Mouse (Mus musculus): ENCODE measurements around the gene Clic4. TPM values are rescaled to one million over a fixed set of nuclear protein-coding genes. Genes with fewer than 3 reads are reported as not detected.

Clic4 gene
- polyA plus RNA-seq, 1 experiment from 2014 or later = 114 TPM

GRCm38 (mm10) chr4:135223808-135224207 is 48.8 kb downstream of the Clic4 start:
- peaks cover 8% of the 10 kb centered on the region; the same call in 1 of the 2 replicates for H3K36me3 ChIP-seq
- H3K4me2 ChIP-seq (replicated peaks) = no peak overlapping the region
- WGBS = 74% methylated on average over 9 of the region's 9 CpGs
- no peak for ATAC-seq (replicated peaks)
- no peaks in the 10 kb centered on the region for H3K9me3 ChIP-seq
- no peak overlapping the region for H3K27ac ChIP-seq (replicated peaks)
- H3K4me3 ChIP-seq = no peak overlapping the region
- H3K9ac ChIP-seq (replicated peaks) = no peak overlapping the region
- peaks cover 7% of the 10 kb centered on the region; the same call in 1 of the 2 replicates for H3K4me1 ChIP-seq
- no peaks in the 10 kb centered on the region for H3K27me3 ChIP-seq

DNA sequence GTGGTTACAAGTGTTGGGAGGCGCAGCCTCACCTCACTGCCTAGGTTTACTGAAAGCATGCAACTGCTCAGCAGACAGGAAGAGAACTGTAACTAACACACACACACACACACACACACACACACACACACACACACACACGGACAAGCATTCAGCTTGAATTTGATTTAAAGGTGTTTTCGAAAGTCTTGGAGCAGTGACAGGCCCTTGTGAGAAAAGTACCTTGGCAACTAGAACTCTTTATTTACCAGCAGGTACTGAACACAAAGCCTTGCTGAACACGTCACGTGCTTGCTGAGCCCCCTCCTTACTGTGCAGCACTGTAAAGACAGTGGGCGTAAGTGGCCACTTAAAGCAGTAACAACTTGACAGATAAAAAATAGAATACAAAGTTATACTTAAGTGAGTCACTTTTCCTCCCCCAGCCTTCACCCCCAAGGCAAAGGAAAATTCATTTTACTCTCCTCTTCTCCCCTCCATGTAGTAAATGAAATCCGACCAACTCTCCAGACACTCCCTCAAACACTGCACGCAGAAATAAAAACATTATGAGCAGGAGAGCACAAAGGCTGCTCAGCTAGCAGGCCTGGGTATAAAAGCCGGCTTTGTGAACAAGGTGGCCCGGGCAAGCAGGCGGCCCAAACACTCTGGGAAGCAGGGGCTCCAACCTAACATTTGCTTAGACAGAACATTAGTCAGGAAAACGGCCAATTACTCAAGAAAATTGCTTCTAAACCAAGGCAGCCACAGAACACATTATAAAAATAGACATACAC is 50.8 kb downstream of the Clic4 start:
- Histone ChIP-seq H3K4me2 (replicated peaks) (no peak overlapping the region), H3K4me3 (no peak overlapping the region), H3K27me3 (no peaks in the 10 kb centered on the region), H3K27ac (replicated peaks) (no peak overlapping the region), H3K4me1 (peaks cover 7% of the 10 kb centered on the region; the same call in 1 of the 2 replicates), H3K9me3 (no peaks in the 10 kb centered on the region), H3K36me3 (peaks cover 23% of the 10 kb centered on the region), H3K9ac (replicated peaks) (no peak overlapping the region)
- ATAC-seq (replicated peaks) = no peak
- WGBS = 68% methylated on average over 12 of the region's 12 CpGs

GRCm38 (mm10) chr4:135220641-135221040 is 52.0 kb downstream of the Clic4 start:
- H3K36me3 ChIP-seq = peaks cover 33% of the 10 kb centered on the region
- no peaks in the 10 kb centered on the region for H3K9me3 ChIP-seq
- H3K4me2 ChIP-seq (replicated peaks) = no peak overlapping the region
- H3K27ac ChIP-seq (replicated peaks) = no peak overlapping the region
- no peak overlapping the region for H3K9ac ChIP-seq (replicated peaks)
- peaks cover 7% of the 10 kb centered on the region; the same call in 1 of the 2 replicates for H3K4me1 ChIP-seq
- no peak overlapping the region for H3K4me3 ChIP-seq
- 86% methylated on average over 3 of the region's 3 CpGs for WGBS
- H3K27me3 ChIP-seq = no peaks in the 10 kb centered on the region
- no peak for ATAC-seq (replicated peaks)

- Histone ChIP-seq H3K27me3 (no peaks in the 10 kb centered on the region), H3K9ac (replicated peaks) (no peak overlapping the region), H3K4me3 (no peak overlapping the region), H3K4me2 (replicated peaks) (no peak overlapping the region), H3K9me3 (no peaks in the 10 kb centered on the region), H3K27ac (replicated peaks) (no peak overlapping the region), H3K4me1 (peaks cover 7% of the 10 kb centered on the region; the same call in 1 of the 2 replicates), H3K36me3 (peaks cover 36% of the 10 kb centered on the region)
- WGBS = 56% methylated on average over 4 of the region's 4 CpGs
- ATAC-seq (replicated peaks) = peak; percentile 61; the same call in 1 of the 2 replicates
These were observed 53.0 kb downstream of the Clic4 start for GRCm38 (mm10) chr4:135219652-135220051.

- 0 out of 2 replicates have a peak, but pooled peaks cover 2% of the 10 kb centered on the region for H3K36me3 ChIP-seq
- ATAC-seq (replicated peaks) = no peak
- no peak overlapping the region for H3K27ac ChIP-seq (replicated peaks)
- peaks cover 5% of the 10 kb centered on the region for H3K4me1 ChIP-seq
- H3K27me3 ChIP-seq = peaks cover 9% of the 10 kb centered on the region
- 80% methylated on average over 2 of the region's 2 CpGs for WGBS
- H3K4me2 ChIP-seq (replicated peaks) = no peak overlapping the region
- no peak overlapping the region for H3K4me3 ChIP-seq
- H3K9ac ChIP-seq (replicated peaks) = no peak overlapping the region
- H3K9me3 ChIP-seq = no peaks in the 10 kb centered on the region
These were observed 62.8 kb downstream of the Clic4 start for GRCm38 (mm10) chr4:135209846-135210245.

- Histone ChIP-seq H3K36me3 (no peaks in the 10 kb centered on the region), H3K27me3 (peaks cover 19% of the 10 kb centered on the region), H3K9ac (replicated peaks) (peak overlapping the region; percentile 22; the same call in 1 of the 2 replicates), H3K27ac (replicated peaks) (no peak overlapping the region), H3K9me3 (no peaks in the 10 kb centered on the region), H3K4me3 (peak overlapping the region; percentile 36), H3K4me2 (replicated peaks) (peak overlapping the region; percentile 74), H3K4me1 (peaks cover 15% of the 10 kb centered on the region)
- WGBS = 2% methylated on average over 47 of the region's 47 CpGs
- ATAC-seq (replicated peaks) = 0 out of 2 replicates have a peak, but pooled peaks have one; percentile 55
These were observed 66.7 kb downstream of the Clic4 start for GRCm38 (mm10) chr4:135205711-135206600.

DNA sequence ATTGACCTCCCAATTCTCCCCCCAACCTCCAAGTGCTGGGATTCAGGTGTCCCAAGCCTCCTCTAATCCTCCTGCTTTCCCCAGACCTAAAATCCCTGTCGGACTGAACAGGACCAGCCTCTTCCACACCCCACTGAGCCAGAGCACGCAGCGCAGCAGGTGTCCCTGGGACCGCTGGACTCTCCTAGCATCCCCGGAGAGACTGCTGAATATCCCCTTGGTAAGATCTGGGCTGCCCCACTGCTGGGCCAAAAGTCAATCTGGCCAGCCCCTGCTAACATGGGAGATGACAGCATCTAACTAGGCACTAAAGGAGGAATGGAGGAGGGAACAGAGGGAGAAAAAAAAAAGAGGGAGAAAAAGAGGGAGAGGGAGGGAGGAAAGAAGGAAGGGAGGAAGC is 67.4 kb downstream of the Clic4 start:
- no peak overlapping the region for H3K27ac ChIP-seq (replicated peaks)
- 14% methylated on average over 5 of the region's 5 CpGs for WGBS

DNA sequence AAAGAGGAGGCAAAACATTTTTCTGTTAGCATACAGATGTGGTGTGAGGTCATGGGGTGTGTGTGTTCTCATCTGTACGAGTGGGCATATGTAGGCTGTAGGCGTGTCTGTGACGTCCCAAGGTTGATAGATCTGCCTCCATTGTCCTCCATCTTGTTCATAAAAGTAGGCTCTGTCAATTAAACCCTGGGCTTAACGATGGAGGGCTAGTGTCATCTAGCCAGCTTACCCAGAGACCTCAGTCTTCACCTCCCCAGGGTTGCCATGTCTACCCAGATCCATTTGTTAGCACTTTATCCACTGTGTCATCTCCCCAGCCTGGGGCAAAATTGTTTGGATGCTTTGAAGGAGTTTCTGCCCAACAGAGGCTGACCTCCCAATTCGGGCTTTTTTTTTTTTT is 67.9 kb downstream of the Clic4 start:
- H3K36me3 ChIP-seq = no peaks in the 10 kb centered on the region
- H3K4me1 ChIP-seq = peaks cover 15% of the 10 kb centered on the region
- no peak overlapping the region for H3K4me2 ChIP-seq (replicated peaks)
- no peak overlapping the region for H3K9ac ChIP-seq (replicated peaks)
- no peak overlapping the region for H3K27ac ChIP-seq (replicated peaks)
- ATAC-seq (replicated peaks) = no peak
- no peak overlapping the region for H3K4me3 ChIP-seq
- 50% methylated on average over 5 of the region's 5 CpGs for WGBS
- peaks cover 19% of the 10 kb centered on the region for H3K27me3 ChIP-seq
- no peaks in the 10 kb centered on the region for H3K9me3 ChIP-seq

More for the DNA sequence above, 67.4 kb downstream of the Clic4 start:
- no peak overlapping the region for H3K4me2 ChIP-seq (replicated peaks)
- H3K4me1 ChIP-seq = peaks cover 15% of the 10 kb centered on the region
- ATAC-seq (replicated peaks) = no peak
- no peak overlapping the region for H3K9ac ChIP-seq (replicated peaks)
- peaks cover 19% of the 10 kb centered on the region for H3K27me3 ChIP-seq
- no peaks in the 10 kb centered on the region for H3K36me3 ChIP-seq
- H3K4me3 ChIP-seq = no peak overlapping the region
- no peaks in the 10 kb centered on the region for H3K9me3 ChIP-seq

DNA sequence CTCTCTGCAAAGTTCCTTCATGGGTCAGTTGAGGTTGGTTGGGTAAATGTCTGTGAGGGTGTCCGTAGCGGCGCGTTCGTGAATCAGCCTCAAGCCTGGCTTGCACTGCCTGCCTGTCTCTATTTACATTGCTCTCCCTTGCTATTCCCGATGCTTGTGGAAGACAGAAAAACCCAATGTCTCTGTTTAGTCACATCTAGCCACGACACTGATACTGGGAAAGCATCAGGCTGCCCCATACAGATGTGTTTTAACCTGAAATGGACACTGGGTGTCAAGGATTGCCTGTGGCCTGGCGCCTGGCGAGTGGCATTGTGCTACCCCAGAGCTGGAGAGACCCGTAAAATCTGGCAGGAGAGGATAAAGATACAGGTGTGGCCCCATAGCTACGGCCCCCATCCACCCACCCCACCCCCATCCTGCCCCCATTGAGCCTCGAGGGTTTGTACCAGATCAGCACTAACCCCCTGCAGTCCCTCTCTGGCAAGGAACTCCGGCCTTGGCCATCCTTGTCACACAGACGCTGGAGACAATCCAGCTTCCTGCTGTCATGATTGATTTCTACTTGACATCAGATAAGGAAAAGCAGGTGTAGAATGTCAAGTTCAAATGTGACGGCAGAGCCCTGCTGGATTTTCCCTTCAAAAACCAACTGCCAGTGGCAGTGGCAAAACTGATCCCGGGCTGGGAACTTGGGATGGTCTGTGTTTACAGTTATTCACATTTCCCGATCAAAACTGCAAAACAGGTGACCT is 68.6 kb downstream of the Clic4 start:
- Histone ChIP-seq H3K36me3 (no peaks in the 10 kb centered on the region), H3K27ac (replicated peaks) (no peak overlapping the region), H3K4me3 (peak overlapping the region; percentile 14), H3K9me3 (no peaks in the 10 kb centered on the region), H3K9ac (replicated peaks) (0 out of 2 replicates have a peak overlapping the region, but pooled peaks have one; percentile 19), H3K4me1 (peaks cover 15% of the 10 kb centered on the region), H3K4me2 (replicated peaks) (peak overlapping the region; percentile 32), H3K27me3 (peaks cover 19% of the 10 kb centered on the region)
- ATAC-seq (replicated peaks) = no peak
- 24% methylated on average over 17 of the region's 17 CpGs for WGBS

- H3K4me1 ChIP-seq = peaks cover 15% of the 10 kb centered on the region
- H3K4me2 ChIP-seq (replicated peaks) = peak overlapping the region; percentile 32
- ATAC-seq (replicated peaks) = no peak
- no peaks in the 10 kb centered on the region for H3K9me3 ChIP-seq
- H3K27ac ChIP-seq (replicated peaks) = no peak overlapping the region
- WGBS = 21% methylated on average over 14 of the region's 14 CpGs
- no peaks in the 10 kb centered on the region for H3K36me3 ChIP-seq
- peaks cover 19% of the 10 kb centered on the region for H3K27me3 ChIP-seq
- H3K9ac ChIP-seq (replicated peaks) = 0 out of 2 replicates have a peak overlapping the region, but pooled peaks have one; percentile 19
- peak overlapping the region; percentile 14 for H3K4me3 ChIP-seq
These were observed 69.3 kb downstream of the Clic4 start for GRCm38 (mm10) chr4:135203279-135203678.

DNA sequence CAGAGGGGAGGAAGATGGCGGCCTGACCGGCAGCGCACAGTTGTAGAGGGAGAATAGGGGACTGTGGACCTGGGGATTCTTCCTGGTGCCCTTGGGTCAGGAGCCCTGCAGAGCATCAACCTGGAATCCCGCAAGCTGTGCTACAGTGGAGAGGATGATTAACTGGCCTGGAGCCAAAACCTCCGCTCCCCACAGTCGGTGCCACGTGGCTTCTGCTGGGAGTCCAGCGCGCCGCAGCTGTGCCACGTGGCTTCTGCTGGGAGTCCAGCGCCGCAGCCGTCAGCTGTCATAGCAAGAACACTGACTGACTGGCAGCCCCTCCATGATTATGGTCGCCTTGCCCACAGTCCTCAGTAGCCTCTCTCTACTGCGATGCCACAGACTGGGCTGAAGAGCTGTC is 70.8 kb downstream of the Clic4 start:
- Histone ChIP-seq H3K36me3 (no peaks in the 10 kb centered on the region), H3K27me3 (peaks cover 19% of the 10 kb centered on the region), H3K9ac (replicated peaks) (no peak overlapping the region), H3K9me3 (no peaks in the 10 kb centered on the region), H3K4me2 (replicated peaks) (no peak overlapping the region), H3K4me1 (peaks cover 15% of the 10 kb centered on the region), H3K4me3 (no peak overlapping the region), H3K27ac (replicated peaks) (no peak overlapping the region)
- WGBS = 63% methylated on average over 16 of the region's 16 CpGs
- no peak for ATAC-seq (replicated peaks)

Measured in forebrain, embryonic 15.5 days (tissue).